Comparison of ENCODE assay signal across 8 mouse cellular contexts in the genomic region with DNA sequence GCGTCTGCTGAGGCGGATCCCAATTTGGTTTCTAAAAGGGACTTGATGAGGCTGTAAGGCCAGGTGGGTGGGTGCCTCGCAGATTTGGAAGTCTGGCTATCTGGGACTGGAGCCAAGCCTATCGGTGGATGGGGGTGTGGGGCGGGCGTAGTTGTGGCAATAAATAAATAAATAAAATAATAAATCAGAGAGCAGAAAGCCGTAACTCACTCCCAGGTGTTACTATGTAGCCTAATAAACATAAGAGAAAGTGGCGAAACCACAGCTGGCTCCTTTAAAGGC. TPM values are rescaled to one million over a fixed set of nuclear protein-coding genes. Genes with fewer than 3 reads are reported as not detected.
DNase-seq lines count a peak whose midpoint lies in the region; ATAC-seq and TF ChIP-seq lines count a peak whose summit lies in the region.

No protein-coding gene starts in this region.

- TF ChIP-seq POLR2A in cerebellum, adult 2 months (IDR thresholded peaks at IDR 0.05; ENCODE audit: borderline replicate concordance, insufficient read depth, low read length): no peak
- no peak for TF ChIP-seq POLR2A in thymus, adult 2 months (IDR thresholded peaks at IDR 0.05; ENCODE audit: control insufficient read depth, extremely low read depth, insufficient read depth, low read length, poor library complexity)

- no peak for DNase-seq in cerebellum, adult 2 months
- no peak for DNase-seq in cerebellum, adult 18-20 months
- peak; percentile 14 to 24 for DNase-seq in spleen, adult 18-20 months
- no peak for DNase-seq in spleen, postnatal 4 days (ENCODE audit: low spot score in 2 of 2)
- DNase-seq in liver: peak; percentile 23
- no peak for DNase-seq in thymus, adult 2 months
- DNase-seq in layer of hippocampus, adult 8-10 months (ENCODE audit: low spot score in 2 of 2): no peak

- peak overlapping the region; percentile 87 for H3K4me2 ChIP-seq in stomach, embryonic 15.5 days

- H3K9ac ChIP-seq in stomach, embryonic 15.5 days: no peak overlapping the region

- H3K4me3 ChIP-seq in cerebellum, adult 2 months (replicated peaks; ENCODE audit: insufficient read depth, low read depth, low read length): peak overlapping the region; percentile 39
- H3K4me3 ChIP-seq in stomach, embryonic 15.5 days (replicated peaks): peak overlapping the region; percentile 45
- H3K4me3 ChIP-seq in thymus, adult 2 months (ENCODE audit: control insufficient read depth, insufficient read depth, low read length): no peak overlapping the region

- no peaks in the 10 kb centered on the region for H3K27me3 ChIP-seq in cerebellum, adult 2 months (ENCODE audit: control insufficient read depth, insufficient read depth, low read length)
- no peaks in the 10 kb centered on the region for H3K27me3 ChIP-seq in stomach, embryonic 15.5 days (replicated peaks)
- H3K27me3 ChIP-seq in thymus, adult 2 months (ENCODE audit: control insufficient read depth, insufficient read depth, low read length): no peaks in the 10 kb centered on the region

- H3K9me3 ChIP-seq in stomach, embryonic 15.5 days: no peaks in the 10 kb centered on the region

- no peak for ATAC-seq in stomach, embryonic 15.5 days (ENCODE audit: insufficient read depth, low FRiP score, low read depth)

- WGBS in cerebellum, adult 2 months: 18% methylated on average over 8 of the region's 8 CpGs
- WGBS in stomach, embryonic 15.5 days: 14% methylated on average over 8 of the region's 8 CpGs
- WGBS in thymus, adult 2 months: 13% methylated on average over 8 of the region's 8 CpGs

- peaks cover 13% of the 10 kb centered on the region for H3K36me3 ChIP-seq in stomach, embryonic 15.5 days
- H3K36me3 ChIP-seq in thymus, adult 2 months (ENCODE audit: control insufficient read depth, insufficient read depth, low read length): peaks cover 5% of the 10 kb centered on the region

- H3K4me1 ChIP-seq in cerebellum, adult 2 months (ENCODE audit: control insufficient read depth, insufficient read depth, low read length): peaks cover 6% of the 10 kb centered on the region
- peaks cover 12% of the 10 kb centered on the region for H3K4me1 ChIP-seq in stomach, embryonic 15.5 days
- H3K4me1 ChIP-seq in thymus, adult 2 months (replicated peaks; ENCODE audit: control insufficient read depth, insufficient read depth, low read length): peaks cover 11% of the 10 kb centered on the region

- no peak overlapping the region for H3K27ac ChIP-seq in cerebellum, adult 2 months (ENCODE audit: insufficient read depth, low read length)
- H3K27ac ChIP-seq in stomach, embryonic 15.5 days: no peak overlapping the region
- H3K27ac ChIP-seq in thymus, adult 2 months (ENCODE audit: control insufficient read depth, insufficient read depth, low read length): no peak overlapping the region

- TF ChIP-seq CTCF in cerebellum, adult 2 months (IDR thresholded peaks at IDR 0.05; ENCODE audit: borderline replicate concordance, insufficient read depth, low read depth, low read length): no peak
- no peak for TF ChIP-seq CTCF in thymus, adult 2 months (IDR thresholded peaks at IDR 0.05; ENCODE audit: borderline replicate concordance, control insufficient read depth, extremely low read depth, insufficient read depth, low read length, poor library complexity)

RNA-seq across cellular contexts. Expression of a gene that starts 1.1 kb away (rescaled TPM):
- 0.08 TPM in 1 of 2 replicates, not detected in the other for polyA plus RNA-seq in cerebellum, adult 2 months (2012; rRNA removed)
- polyA plus RNA-seq in stomach, embryonic 15.5 days (2015; fragmentation: Nextera tagmentation; extraction: Ambion mirVana): 10.1 and 10.9 TPM in 2 replicates
- polyA plus RNA-seq in thymus, adult 2 months (2012; rRNA removed): 0.92 and 1.0 TPM in 2 replicates
- total RNA-seq in layer of hippocampus, adult 8-10 months (2022): not detected

RNA-seq across cellular contexts. Expression of a gene that starts 6.0 kb away (rescaled TPM):
- polyA plus RNA-seq in cerebellum, adult 2 months (2012; rRNA removed): 282 and 303 TPM in 2 replicates
- polyA plus RNA-seq in stomach, embryonic 15.5 days (2015; fragmentation: Nextera tagmentation; extraction: Ambion mirVana): 449 and 538 TPM in 2 replicates
- 370 and 498 TPM in 2 replicates for polyA plus RNA-seq in thymus, adult 2 months (2012; rRNA removed)
- total RNA-seq in layer of hippocampus, adult 8-10 months (2022): 100 to 1,000 TPM; 111 to 162 (median 132) TPM

RNA-seq across cellular contexts. Expression of a gene that starts 10.1 kb away (rescaled TPM):
- 24.7 and 27.5 TPM in 2 replicates for polyA plus RNA-seq in cerebellum, adult 2 months (2012; rRNA removed)
- polyA plus RNA-seq in stomach, embryonic 15.5 days (2015; fragmentation: Nextera tagmentation; extraction: Ambion mirVana): 96.0 and 102 TPM in 2 replicates
- polyA plus RNA-seq in thymus, adult 2 months (2012; rRNA removed): 7.7 and 8.9 TPM in 2 replicates
- total RNA-seq in layer of hippocampus, adult 8-10 months (2022): 10 to 100 TPM; 16.2 to 22.7 (median 17.0) TPM

RNA-seq across cellular contexts. Expression of a gene that starts 13.6 kb away (rescaled TPM):
- 0.46 and 0.57 TPM in 2 replicates for polyA plus RNA-seq in cerebellum, adult 2 months (2012; rRNA removed)
- 0.30 and 0.67 TPM in 2 replicates for polyA plus RNA-seq in stomach, embryonic 15.5 days (2015; fragmentation: Nextera tagmentation; extraction: Ambion mirVana)
- polyA plus RNA-seq in thymus, adult 2 months (2012; rRNA removed): 0.70 and 0.89 TPM in 2 replicates
- under 1 TPM in 3 of 4 experiments, not detected in 1; 0.25 to 0.74 (median 0.36) TPM for total RNA-seq in layer of hippocampus, adult 8-10 months (2022)

RNA-seq across cellular contexts. Expression of a gene that starts 29.4 kb away (rescaled TPM):
- polyA plus RNA-seq in cerebellum, adult 2 months (2012; rRNA removed): 7.1 and 7.4 TPM in 2 replicates
- polyA plus RNA-seq in stomach, embryonic 15.5 days (2015; fragmentation: Nextera tagmentation; extraction: Ambion mirVana): 1.6 and 2.3 TPM in 2 replicates
- polyA plus RNA-seq in thymus, adult 2 months (2012; rRNA removed): 2.1 and 2.6 TPM in 2 replicates
- 1 to 10 TPM; 4.5 to 6.9 (median 5.3) TPM for total RNA-seq in layer of hippocampus, adult 8-10 months (2022)

Comparison
In these comparisons a context has a peak if more than half of its experiments do, and no peak if none do; other contexts are left out.
1. DNase-seq: peak in spleen, adult 18-20 months (2 of 2) and liver (single experiment); none in cerebellum, adult 2 months (0 of 2), cerebellum, adult 18-20 months (0 of 2), spleen, postnatal 4 days (0 of 2), thymus, adult 2 months (single experiment) and layer of hippocampus, adult 8-10 months (0 of 2).